Mouse (Mus musculus) testis, adult 2 months (tissue): Measurements from ENCODE around the gene Atox1. TPM values are rescaled to one million over a fixed set of nuclear protein-coding genes. Genes with fewer than 3 reads are reported as not detected.
A peak's percentile ranks its signal among the peaks of the same experiment; 100 is the strongest.

Experiments used
- H3K27ac ChIP-seq: fragments of 200-500 bp; 2 replicates; pipeline ENCODE4 v1.5.1; 2012; ENCODE audit warnings: low read depth, low read length; ENCODE audit not compliant: control insufficient read depth, insufficient read depth
- H3K27me3 ChIP-seq: fragments of 200-500 bp; 2 replicates; pipeline ENCODE4 v1.6.1; 2012; ENCODE audit warnings: mild to moderate bottlenecking, low read length, moderate library complexity; ENCODE audit not compliant: control insufficient read depth, insufficient read depth
- H3K36me3 ChIP-seq: fragments of 200-500 bp; 2 replicates; pipeline ENCODE4 v1.6.1; 2012; ENCODE audit warnings: mild to moderate bottlenecking, low read length; ENCODE audit not compliant: control insufficient read depth, insufficient read depth
- H3K4me1 ChIP-seq: fragments of 200-500 bp; 2 replicates; pipeline ENCODE4 v1.6.1; 2012; ENCODE audit warnings: low read length; ENCODE audit not compliant: control insufficient read depth, insufficient read depth
- H3K4me3 ChIP-seq: fragments of 200-500 bp; 2 replicates; pipeline ENCODE4 v1.5.1; 2012; ENCODE audit warnings: low read depth, mild to moderate bottlenecking, low read length, moderate library complexity, mixed read lengths; ENCODE audit not compliant: control insufficient read depth
- CTCF ChIP-seq: fragments of 200-500 bp; IDR thresholded peaks from 2 replicates; pipeline ENCODE4 v1.5.1; 2012; ENCODE audit warnings: low read depth, mild to moderate bottlenecking, inconsistent platforms, low read length, moderate library complexity; ENCODE audit not compliant: control insufficient read depth, insufficient read depth, insufficient replicate concordance
- POLR2A ChIP-seq: fragments of 200-500 bp; IDR thresholded peaks from 2 replicates; pipeline ENCODE4 v1.6.1; 2012; ENCODE audit warnings: low read depth, mild to moderate bottlenecking, inconsistent platforms, low read length, moderate library complexity; ENCODE audit not compliant: control insufficient read depth
- polyA plus RNA-seq: library from polyadenylated mRNA; depleted of rRNA; stranded (reverse); fragments of >200 nt; gene quantifications from 2 replicates; pipeline ENCODE4 v1.2.3, GENCODE M21; 2012

Atox1 gene
- polyA plus RNA-seq, 1 experiment: 142 TPM

DNA sequence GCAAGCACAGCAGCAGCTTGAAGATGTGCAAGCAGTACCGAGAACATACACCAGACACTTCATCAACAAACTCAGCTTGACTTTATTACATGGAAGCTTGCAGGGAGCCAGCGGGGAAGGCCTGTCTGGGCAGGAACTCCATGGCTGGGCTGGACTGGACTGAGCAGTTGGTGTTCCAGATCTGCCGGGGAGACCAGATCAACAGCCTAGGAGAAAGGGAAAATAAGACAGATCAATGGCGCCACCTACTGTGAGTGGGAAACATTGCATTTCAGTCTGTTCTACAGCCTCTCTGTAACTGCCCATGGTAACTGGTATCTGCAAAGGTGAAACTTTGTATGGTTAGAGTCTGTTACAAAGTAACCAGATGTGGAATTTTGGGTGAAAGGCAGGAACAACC is 14.5 kb downstream of the Atox1 start:
- H3K27me3 ChIP-seq: no peaks in the 10 kb centered on the region
- TF ChIP-seq CTCF (peak; percentile 54; the same call in 1 of the 2 replicates), POLR2A (no peak)
- H3K27ac ChIP-seq: no peak overlapping the region
- H3K36me3 ChIP-seq: no peaks in the 10 kb centered on the region
- no peaks in the 10 kb centered on the region for H3K4me1 ChIP-seq
- H3K4me3 ChIP-seq: no peak overlapping the region

DNA sequence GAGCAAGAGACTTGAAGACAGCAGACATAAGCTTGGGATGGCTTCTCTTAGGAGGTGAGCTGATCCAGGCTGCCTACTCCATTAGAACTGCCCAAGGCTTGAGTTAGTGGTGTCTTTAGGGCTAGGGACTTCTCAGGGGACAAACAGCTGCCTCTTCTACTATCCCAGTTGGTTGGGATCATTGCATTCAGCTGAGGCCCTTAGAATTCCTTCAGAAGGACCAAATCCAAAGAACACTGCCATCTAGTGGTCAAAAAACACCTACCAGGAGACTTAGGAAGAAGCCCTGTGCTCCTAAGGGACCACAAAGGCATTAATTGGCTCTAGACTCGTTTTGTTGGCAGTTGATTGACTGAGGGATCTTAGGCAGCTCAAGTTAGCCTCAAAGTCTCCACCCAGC is 16.3 kb downstream of the Atox1 start:
- Histone ChIP-seq H3K36me3 (no peaks in the 10 kb centered on the region), H3K27me3 (no peaks in the 10 kb centered on the region), H3K4me1 (no peaks in the 10 kb centered on the region), H3K4me3 (no peak overlapping the region), H3K27ac (no peak overlapping the region)
- TF ChIP-seq CTCF (no peak), POLR2A (no peak)

GRCm38 (mm10) chr11:55439718-55440117 is 21.3 kb downstream of the Atox1 start:
- Histone ChIP-seq H3K4me3 (no peak overlapping the region), H3K27me3 (no peaks in the 10 kb centered on the region), H3K4me1 (no peaks in the 10 kb centered on the region), H3K36me3 (no peaks in the 10 kb centered on the region), H3K27ac (no peak overlapping the region)
- TF ChIP-seq CTCF (no peak), POLR2A (no peak)

DNA sequence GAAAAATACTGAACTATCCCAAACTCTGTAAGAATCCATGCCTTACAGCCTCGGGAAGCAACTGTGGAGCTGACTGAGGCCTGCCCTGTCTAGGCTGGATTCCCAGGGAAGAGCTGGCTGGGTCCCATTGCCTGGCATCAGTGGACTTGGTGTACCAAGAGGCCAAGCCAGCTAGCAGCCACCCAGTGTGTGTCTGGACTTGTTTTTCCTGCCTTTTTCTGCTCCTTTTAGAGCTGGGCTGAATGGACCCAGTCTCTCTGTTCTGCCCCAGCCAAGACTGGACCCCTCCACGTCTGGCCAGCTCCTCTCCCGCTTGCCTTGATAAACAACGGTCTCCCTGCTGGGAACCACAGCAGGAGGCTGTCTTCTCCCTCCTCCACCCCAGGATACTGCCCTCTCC is 23.0 kb downstream of the Atox1 start:
- TF ChIP-seq CTCF: no peak
- no peak for TF ChIP-seq POLR2A
- Histone ChIP-seq H3K4me1 (no peaks in the 10 kb centered on the region), H3K4me3 (no peak overlapping the region), H3K27ac (no peak overlapping the region), H3K36me3 (no peaks in the 10 kb centered on the region), H3K27me3 (no peaks in the 10 kb centered on the region)

GRCm38 (mm10) chr11:55436089-55436488 is 24.9 kb downstream of the Atox1 start:
- Histone ChIP-seq H3K27me3 (no peaks in the 10 kb centered on the region), H3K27ac (no peak overlapping the region), H3K4me3 (no peak overlapping the region), H3K4me1 (no peaks in the 10 kb centered on the region), H3K36me3 (no peaks in the 10 kb centered on the region)
- no peak for TF ChIP-seq CTCF
- TF ChIP-seq POLR2A: no peak

DNA sequence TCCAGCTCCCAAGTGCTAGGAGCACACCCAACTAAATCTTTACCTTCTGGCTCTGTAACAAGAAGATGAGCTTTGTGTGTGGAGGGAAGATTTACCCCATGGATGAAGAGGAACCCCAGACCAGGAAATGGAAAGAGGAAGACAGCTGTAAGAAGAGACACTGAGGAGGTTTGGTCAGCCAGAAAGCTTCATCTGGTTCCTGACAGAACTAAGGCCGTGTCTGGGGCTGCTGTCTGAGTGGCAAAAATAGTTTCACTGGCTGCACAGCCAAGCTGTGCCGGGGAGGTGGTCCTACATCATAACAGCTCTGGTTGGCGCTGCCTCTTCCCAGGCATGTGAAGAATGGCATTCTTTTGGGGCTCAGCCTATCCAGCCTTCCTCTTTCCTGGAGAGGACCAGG is 28.1 kb downstream of the Atox1 start:
- Histone ChIP-seq H3K27me3 (no peaks in the 10 kb centered on the region), H3K4me3 (no peak overlapping the region), H3K36me3 (no peaks in the 10 kb centered on the region), H3K27ac (no peak overlapping the region), H3K4me1 (peaks cover 3% of the 10 kb centered on the region; the same call in 1 of the 2 replicates)
- TF ChIP-seq CTCF (no peak), POLR2A (no peak)

- TF ChIP-seq CTCF: no peak
- Histone ChIP-seq H3K4me3 (no peak overlapping the region), H3K27me3 (no peaks in the 10 kb centered on the region), H3K36me3 (no peaks in the 10 kb centered on the region), H3K27ac (no peak overlapping the region), H3K4me1 (peaks cover 4% of the 10 kb centered on the region; the same call in 1 of the 2 replicates)
Observed at GRCm38 (mm10) chr11:55429973-55430372, 31.1 kb downstream of the Atox1 start.

DNA sequence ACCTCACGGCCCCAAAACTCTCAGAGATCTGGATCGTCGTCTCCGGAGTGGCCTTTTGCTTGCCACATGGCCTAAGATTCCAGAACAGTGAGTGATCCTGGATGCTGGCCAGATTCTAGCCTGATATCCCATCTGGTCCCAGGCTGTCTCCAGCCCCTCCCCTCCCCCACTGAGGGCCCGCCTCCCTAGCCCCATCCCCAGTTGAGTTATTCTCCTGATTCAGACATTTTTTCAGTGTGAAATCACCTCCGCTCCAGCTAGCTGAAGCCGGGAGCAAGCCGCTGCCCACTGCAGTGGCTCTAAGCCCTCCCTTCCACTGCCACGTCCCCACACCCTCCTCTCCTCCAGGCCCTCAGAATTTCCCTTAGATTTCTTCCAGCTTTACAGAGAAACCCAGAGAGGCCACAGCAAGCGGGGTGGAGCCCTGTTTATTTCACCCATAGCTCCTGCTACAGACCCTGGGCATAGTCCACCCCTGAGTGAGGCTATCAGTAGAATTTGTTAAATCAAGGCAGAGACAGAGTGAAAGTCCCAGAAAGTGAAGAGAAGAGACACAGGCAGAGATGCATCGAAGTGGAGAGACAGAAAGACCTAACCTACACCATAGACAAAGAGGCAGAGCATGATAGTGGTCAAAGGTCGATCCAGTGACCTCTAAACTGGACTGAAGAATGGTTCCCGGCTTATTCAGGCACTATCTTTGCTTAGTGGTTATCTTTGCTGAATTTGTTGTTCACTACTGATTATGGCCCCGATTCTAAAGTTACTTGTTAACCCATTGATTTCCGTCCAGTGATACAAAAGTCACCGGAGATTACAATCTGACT is 32.6 kb downstream of the Atox1 start:
- H3K4me1 ChIP-seq: peaks cover 4% of the 10 kb centered on the region; the same call in 1 of the 2 replicates
- H3K27ac ChIP-seq: peak overlapping the region; percentile 75
- no peak for TF ChIP-seq POLR2A
- TF ChIP-seq CTCF: no peak
- no peaks in the 10 kb centered on the region for H3K27me3 ChIP-seq
- no peaks in the 10 kb centered on the region for H3K36me3 ChIP-seq
- no peak overlapping the region for H3K4me3 ChIP-seq
